Mouse (Mus musculus) spleen, adult 18-20 months (tissue): Measurements from ENCODE around the gene Hoxb3.

Experiments
- DNase-seq, 2 experiments: peaks; one replicate each; pipeline ENCODE4 v3.0.0; 2022; ENCODE audit warnings: mixed read lengths in 2 of 2

Gene Hoxb3

GRCm38 (mm10) chr11:96341701-96342575 is 18.8 kb downstream of the Hoxb3 start:
- DNase-seq: peak in 1 of 2 experiments; percentile 5

GRCm38 (mm10) chr11:96342576-96342930 is 19.4 kb downstream of the Hoxb3 start:
- no peak for DNase-seq

GRCm38 (mm10) chr11:96343206-96343745 is 20.1 kb downstream of the Hoxb3 start:
- DNase-seq: no peak

GRCm38 (mm10) chr11:96344061-96344877 is 21.1 kb downstream of the Hoxb3 start:
- no peak for DNase-seq

GRCm38 (mm10) chr11:96344878-96345159 is 21.7 kb downstream of the Hoxb3 start:
- no peak for DNase-seq

- DNase-seq: no peak
Measured at GRCm38 (mm10) chr11:96345220-96345892, 22.2 kb downstream of the Hoxb3 start.

GRCm38 (mm10) chr11:96345893-96346806 is 23.0 kb downstream of the Hoxb3 start:
- DNase-seq: no peak

- no peak for DNase-seq
Measured at GRCm38 (mm10) chr11:96346916-96347520, 23.9 kb downstream of the Hoxb3 start.

- no peak for DNase-seq
Measured at GRCm38 (mm10) chr11:96347717-96348116, 24.6 kb downstream of the Hoxb3 start.

- DNase-seq: no peak
Measured at GRCm38 (mm10) chr11:96348141-96348928, 25.2 kb downstream of the Hoxb3 start.

- no peak for DNase-seq
Measured at GRCm38 (mm10) chr11:96348988-96349387, 25.9 kb downstream of the Hoxb3 start.

- no peak for DNase-seq
Measured at GRCm38 (mm10) chr11:96349491-96350340, 26.6 kb downstream of the Hoxb3 start.

GRCm38 (mm10) chr11:96350341-96350624 is 27.2 kb downstream of the Hoxb3 start, which contains the start of gene Hoxb2:
TSS of gene Hoxb2 (plus strand) at chr11:96350525.
- DNase-seq: no peak

- no peak for DNase-seq
Measured at GRCm38 (mm10) chr11:96350791-96351190, 27.7 kb downstream of the Hoxb3 start.

GRCm38 (mm10) chr11:96351312-96351711 is 28.2 kb downstream of the Hoxb3 start:
- no peak for DNase-seq

GRCm38 (mm10) chr11:96351831-96352230 is 28.7 kb downstream of the Hoxb3 start:
- DNase-seq: no peak

- peak in 1 of 2 experiments; percentile 11 for DNase-seq
Measured at GRCm38 (mm10) chr11:96352691-96353521, 29.8 kb downstream of the Hoxb3 start.

GRCm38 (mm10) chr11:96353522-96353841 is 30.4 kb downstream of the Hoxb3 start:
- DNase-seq: no peak

GRCm38 (mm10) chr11:96353939-96354338 is 30.8 kb downstream of the Hoxb3 start:
- DNase-seq: no peak
